ENCODE assay signal across 9 mouse cellular contexts in genomic region chr17:34219096-34219495, GRCm38 (mm10). TPM values are rescaled to one million over a fixed set of nuclear protein-coding genes. Genes with fewer than 3 reads are reported as not detected.
DNase-seq lines count a peak whose midpoint lies in the region; ATAC-seq and TF ChIP-seq lines count a peak whose summit lies in the region.
"Not testable (repeated sequence)": the region's sequence is repeated elsewhere in the genome, so short reads cannot be mapped to it uniquely, and the experiment has no call there.
"Had no signal": no experiment of that assay in that cellular context is flagged by ENCODE, and none has a peak within 500 bp of the region (broad histone marks: within the 10 kb centered on the region; RNA-seq: fewer than 3 reads in every experiment).

No protein-coding gene starts in this region.

- H3K9ac ChIP-seq in MEL (ENCODE audit: control insufficient read depth, low read depth, low read length, poor library complexity, severe bottlenecking): peak overlapping the region; percentile 6; the same call in 1 of the 2 replicates
- not testable (repeated sequence) for H3K9ac ChIP-seq in liver, postnatal 0 days (replicated peaks)

- peak overlapping the region; percentile 59; the same call in 1 of the 2 replicates for H3K27ac ChIP-seq in MEL (ENCODE audit: control insufficient read depth, low read depth, low read length)
- not testable (repeated sequence) for H3K27ac ChIP-seq in liver, postnatal 0 days (ENCODE audit: low read depth)

- not testable (repeated sequence) for H3K4me2 ChIP-seq in liver, postnatal 0 days (ENCODE audit: low read depth, low read length)

- not testable (repeated sequence) for TF ChIP-seq POLR2A in MEL (IDR thresholded peaks at IDR 0.05; ENCODE audit: control insufficient read depth in 1 of 2, insufficient read depth in 1 of 2, low read depth in 1 of 2, low read length in 2 of 2, poor library complexity in 1 of 2)

- peak; percentile 72 for DNase-seq in MEL (ENCODE audit: low read depth, low spot score)
- peak; percentile 27 for DNase-seq in brain, adult 2 months (ENCODE audit: low read depth, low spot score)
- DNase-seq in heart, adult 18-20 months: peak; percentile 58 to 79
- peak; percentile 77 for DNase-seq in kidney, adult 9 months
- peak; percentile 57 for DNase-seq in liver, postnatal 0 days
- peak; percentile 65 to 73 for DNase-seq in natural killer cell, adult 2 months (ENCODE audit: low spot score in 2 of 2)
- DNase-seq in spleen, postnatal 4 days (ENCODE audit: low spot score in 2 of 2): peak; percentile 72 to 90

- peaks cover 5 to 20% of the 10 kb centered on the region in 2 experiments for H3K4me1 ChIP-seq in MEL (ENCODE audit: control insufficient read depth in 1 of 2, insufficient read depth in 2 of 2, low read length in 2 of 2)
- H3K4me1 ChIP-seq in liver, postnatal 0 days (ENCODE audit: insufficient read depth): not testable (repeated sequence)

- TF ChIP-seq CTCF in MEL (IDR thresholded peaks at IDR 0.05 in 2 of 3, conservative IDR thresholded peaks at IDR 0.05 in 1 of 3; ENCODE audit: control insufficient read depth in 1 of 3, insufficient read depth in 1 of 3, low read depth in 2 of 3, low read length in 3 of 3, poor library complexity in 1 of 3, severe bottlenecking in 1 of 3): peak; percentile 54 to 90 (median 67)
- TF ChIP-seq CTCF in liver, postnatal 0 days (IDR thresholded peaks at IDR 0.05; ENCODE audit: low read depth): peak; percentile 67

- 85% methylated on average over 7 of the region's 11 CpGs for WGBS in liver, postnatal 0 days (ENCODE audit: insufficient replicate concordance)

- peak; percentile 61 for TF ChIP-seq RAD21 in MEL (IDR thresholded peaks at IDR 0.05; ENCODE audit: low read depth, low read length)

- H3K4me3 ChIP-seq in MEL (ENCODE audit: control insufficient read depth in 1 of 2, insufficient read depth in 1 of 2, low read depth in 2 of 2, low read length in 2 of 2); liver, postnatal 0 days (ENCODE audit: low read depth, low read length): not testable (repeated sequence)

- not testable (repeated sequence) for TF ChIP-seq EP300 in MEL (IDR thresholded peaks at IDR 0.05; ENCODE audit: low read depth in 1 of 2, low read length in 2 of 2); liver, postnatal 0 days (IDR thresholded peaks at IDR 0.05; ENCODE audit: low read depth)

- not testable (repeated sequence) for H3K27me3 ChIP-seq in MEL (ENCODE audit: control insufficient read depth in 1 of 2, insufficient read depth in 2 of 2, low read length in 2 of 2); liver, postnatal 0 days (ENCODE audit: insufficient read depth, low read length)

- peaks cover 0 to 18% of the 10 kb centered on the region in 2 experiments; a peak in 2 of 4 replicates for H3K36me3 ChIP-seq in MEL (ENCODE audit: control insufficient read depth in 1 of 2, insufficient read depth in 2 of 2, low read length in 2 of 2)
- H3K36me3 ChIP-seq in liver, postnatal 0 days (replicated peaks; ENCODE audit: insufficient read depth, low read length): not testable (repeated sequence)

- not testable (repeated sequence) for H3K79me2 ChIP-seq in MEL (ENCODE audit: control insufficient read depth, insufficient read depth, low read length, poor library complexity)

- not testable (repeated sequence) for ATAC-seq in liver, postnatal 0 days

- H3K9me3 ChIP-seq in MEL (replicated peaks; ENCODE audit: insufficient read depth, low read length); liver, postnatal 0 days (ENCODE audit: low read length): not testable (repeated sequence)

TF ChIP-seq in MEL, 35 proteins besides CTCF, POLR2A, EP300 and RAD21:
- TF ChIP-seq MXI1 (IDR thresholded peaks at IDR 0.05; ENCODE audit: low read depth, low read length) (peak; percentile 15; the same call in 1 of the 2 replicates), ZC3H11A (IDR thresholded peaks at IDR 0.05; ENCODE audit: low read depth, low read length) (peak; percentile 69), SMC3 (IDR thresholded peaks at IDR 0.05; ENCODE audit: low read depth, low read length) (peak; percentile 71)

RNA-seq across cellular contexts. Expression of gene Tap2, which starts 15.8 kb away (rescaled TPM):
- 40.3 and 48.5 TPM in 2 replicates for total RNA-seq in MEL (2012; rRNA removed)
- polyA plus RNA-seq in MEL (2012; ENCODE audit: insufficient read depth in 1 of 2, insufficient read length in 2 of 2, low read depth in 1 of 2, low replicate concordance in 2 of 2, missing spikeins in 1 of 2): 10 to 100 TPM in 1 of 2 experiments, not detected in 1; 63.0 TPM
- total RNA-seq in heart, adult 18-20 months (2021): 10 to 100 TPM; 25.3 to 33.3 TPM
- polyA plus RNA-seq in liver, postnatal 0 days (2015; fragmentation: Nextera tagmentation; extraction: Ambion mirVana): 9.8 and 10.5 TPM in 2 replicates

RNA-seq across cellular contexts. Expression of gene H2-Ob, which starts 19.6 kb away (rescaled TPM):
- 0.75 and 0.81 TPM in 2 replicates for total RNA-seq in MEL (2012; rRNA removed)
- 1 to 10 TPM in 1 of 2 experiments, not detected in 1; 2.0 TPM for polyA plus RNA-seq in MEL (2012; ENCODE audit: insufficient read depth in 1 of 2, insufficient read length in 2 of 2, low read depth in 1 of 2, low replicate concordance in 2 of 2, missing spikeins in 1 of 2)
- 1 to 10 TPM in 1 of 2 experiments, under 1 TPM in 1; 0.77 to 5.7 TPM for total RNA-seq in heart, adult 18-20 months (2021)
- polyA plus RNA-seq in liver, postnatal 0 days (2015; fragmentation: Nextera tagmentation; extraction: Ambion mirVana): 1.1 and 1.2 TPM in 2 replicates
- polyA plus RNA-seq: embryonic facial prominence, embryonic 11.5 days; midbrain, embryonic 10.5 days had no signal

RNA-seq across cellular contexts. Expression of gene Psmb8, which starts 21.6 kb away (rescaled TPM):
- total RNA-seq in MEL (2012; rRNA removed): 129 and 144 TPM in 2 replicates
- 100 to 1,000 TPM in 1 of 2 experiments, not detected in 1; 133 TPM for polyA plus RNA-seq in MEL (2012; ENCODE audit: insufficient read depth in 1 of 2, insufficient read length in 2 of 2, low read depth in 1 of 2, low replicate concordance in 2 of 2, missing spikeins in 1 of 2)
- 10 to 100 TPM; 19.5 to 34.4 TPM for total RNA-seq in heart, adult 18-20 months (2021)
- 49.7 and 51.6 TPM in 2 replicates for polyA plus RNA-seq in liver, postnatal 0 days (2015; fragmentation: Nextera tagmentation; extraction: Ambion mirVana)

RNA-seq across cellular contexts. Expression of gene Psmb9, which starts 31.5 kb away (rescaled TPM):
- total RNA-seq in MEL (2012; rRNA removed): 23.3 and 24.9 TPM in 2 replicates
- polyA plus RNA-seq in MEL (2012; ENCODE audit: insufficient read depth in 1 of 2, insufficient read length in 2 of 2, low read depth in 1 of 2, low replicate concordance in 2 of 2, missing spikeins in 1 of 2): 10 to 100 TPM in 1 of 2 experiments, not detected in 1; 14.7 TPM
- total RNA-seq in heart, adult 18-20 months (2021): 10 to 100 TPM; 13.1 to 25.3 TPM
- polyA plus RNA-seq in liver, postnatal 0 days (2015; fragmentation: Nextera tagmentation; extraction: Ambion mirVana): 20.4 and 22.9 TPM in 2 replicates

RNA-seq across cellular contexts. Expression of gene Tap1, which starts 31.7 kb away (rescaled TPM):
- 24.6 and 30.7 TPM in 2 replicates for total RNA-seq in MEL (2012; rRNA removed)
- 10 to 100 TPM in 1 of 2 experiments, not detected in 1; 46.6 TPM for polyA plus RNA-seq in MEL (2012; ENCODE audit: insufficient read depth in 1 of 2, insufficient read length in 2 of 2, low read depth in 1 of 2, low replicate concordance in 2 of 2, missing spikeins in 1 of 2)
- total RNA-seq in heart, adult 18-20 months (2021): 10 to 100 TPM in 1 of 2 experiments, 1 to 10 TPM in 1; 5.7 to 11.4 TPM
- 8.8 and 9.3 TPM in 2 replicates for polyA plus RNA-seq in liver, postnatal 0 days (2015; fragmentation: Nextera tagmentation; extraction: Ambion mirVana)

Comparison
In these comparisons a context has a peak if more than half of its experiments do, and no peak if none do; other contexts are left out.
1. DNase-seq: peak in every context shown above with its lines; median percentile 81 in spleen, postnatal 4 days; 77 in kidney, adult 9 months; 72 in MEL; 69 in natural killer cell, adult 2 months; 68 in heart, adult 18-20 months; 57 in liver, postnatal 0 days; 27 in brain, adult 2 months.